ENCODE assay signal across 14 mouse cellular contexts in the genomic region with DNA sequence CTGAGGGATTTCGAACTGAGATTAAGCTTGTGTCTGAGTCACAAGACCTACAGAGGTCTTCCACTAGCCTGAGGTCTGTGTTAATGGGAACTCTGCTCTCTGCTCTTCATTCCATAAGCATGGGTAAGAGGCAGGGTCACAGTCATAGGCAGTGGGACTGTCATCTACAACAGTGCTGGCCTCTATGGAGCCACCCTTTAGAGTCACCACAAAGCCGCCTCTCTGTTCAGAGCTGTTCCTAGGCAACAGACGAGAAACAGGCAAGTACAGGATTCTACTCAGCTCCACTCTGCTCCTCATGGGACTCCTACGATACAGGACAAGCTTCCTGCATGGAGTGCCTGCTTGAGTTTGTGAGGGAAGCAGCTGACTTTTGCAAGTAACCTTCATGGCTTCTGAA.
DNase-seq lines count a peak whose midpoint lies in the region; ATAC-seq and TF ChIP-seq lines count a peak whose summit lies in the region.
"Had no signal": no experiment of that assay in that cellular context is flagged by ENCODE, and none has a peak within 500 bp of the region (broad histone marks: within the 10 kb centered on the region; RNA-seq: fewer than 3 reads in every experiment).

No protein-coding gene starts in this region.

- no peak overlapping the region for H3K4me2 ChIP-seq in forebrain, embryonic 13.5 days
- no peak overlapping the region for H3K4me2 ChIP-seq in forebrain, embryonic 12.5 days
- no peak overlapping the region for H3K4me2 ChIP-seq in midbrain, embryonic 11.5 days
- no peak overlapping the region for H3K4me2 ChIP-seq in hindbrain, embryonic 14.5 days (replicated peaks)
- H3K4me2 ChIP-seq in midbrain, postnatal 0 days (ENCODE audit: low read depth, low read length, poor library complexity, severe bottlenecking), result no peak overlapping the region

- TF ChIP-seq CTCF in midbrain, postnatal 0 days (IDR thresholded peaks at IDR 0.05), result no peak

- H3K4me1 ChIP-seq in forebrain, embryonic 13.5 days, result peaks cover 10% of the 10 kb centered on the region; the same call in 1 of the 2 replicates
- 0 out of 2 replicates have a peak, but pooled peaks cover 4% of the 10 kb centered on the region for H3K4me1 ChIP-seq in forebrain, embryonic 12.5 days
- no peaks in the 10 kb centered on the region for H3K4me1 ChIP-seq in midbrain, embryonic 11.5 days (ENCODE audit: control insufficient read depth, insufficient read depth, low read length)
- H3K4me1 ChIP-seq in midbrain, embryonic 10.5 days, result peaks cover 4% of the 10 kb centered on the region; the same call in 1 of the 2 replicates
- peaks cover 7% of the 10 kb centered on the region; the same call in 1 of the 2 replicates for H3K4me1 ChIP-seq in hindbrain, embryonic 14.5 days (replicated peaks; ENCODE audit: control insufficient read depth, insufficient read depth, low read length)
- H3K4me1 ChIP-seq in midbrain, postnatal 0 days (ENCODE audit: insufficient read depth, low read length), result no peaks in the 10 kb centered on the region

- no peak for DNase-seq in midbrain, embryonic 11.5 days (ENCODE audit: low spot score, missing footprints)
- no peak for DNase-seq in midbrain, embryonic 10.5 days (ENCODE audit: low spot score)
- no peak for DNase-seq in hindbrain, embryonic 14.5 days (ENCODE audit: low spot score)
- DNase-seq in midbrain, postnatal 0 days (ENCODE audit: low spot score), result peak; percentile 54
- DNase-seq in cerebellum, adult 8-10 months, result no peak
- DNase-seq: cerebellum, adult 2 months; kidney, postnatal 36 days; liver; lung, adult 18-20 months; thymus, adult 2 months had no signal

- WGBS in forebrain, embryonic 13.5 days, result 51% methylated on average over 4 of the region's 4 CpGs
- WGBS in forebrain, embryonic 12.5 days, result 65% methylated on average over 4 of the region's 4 CpGs
- 70% methylated on average over 4 of the region's 4 CpGs for WGBS in midbrain, embryonic 11.5 days
- WGBS in midbrain, embryonic 10.5 days, result 71% methylated on average over 4 of the region's 4 CpGs
- WGBS in hindbrain, embryonic 14.5 days, result 37% methylated on average over 4 of the region's 4 CpGs
- 40% methylated on average over 4 of the region's 4 CpGs for WGBS in midbrain, postnatal 0 days

- H3K27me3 ChIP-seq in forebrain, embryonic 13.5 days, result no peaks in the 10 kb centered on the region
- no peaks in the 10 kb centered on the region for H3K27me3 ChIP-seq in forebrain, embryonic 12.5 days
- H3K27me3 ChIP-seq in midbrain, embryonic 11.5 days (ENCODE audit: control insufficient read depth, insufficient read depth, low read length), result no peaks in the 10 kb centered on the region
- no peaks in the 10 kb centered on the region for H3K27me3 ChIP-seq in midbrain, embryonic 10.5 days (ENCODE audit: low read depth, poor library complexity, severe bottlenecking)
- H3K27me3 ChIP-seq in hindbrain, embryonic 14.5 days (ENCODE audit: control insufficient read depth, insufficient read depth, low read length), result no peaks in the 10 kb centered on the region
- H3K27me3 ChIP-seq in midbrain, postnatal 0 days (ENCODE audit: insufficient read depth, low read length), result no peaks in the 10 kb centered on the region

- 0 out of 2 replicates have a peak, but pooled peaks have one; percentile 36 for ATAC-seq in forebrain, embryonic 13.5 days
- ATAC-seq in forebrain, embryonic 12.5 days (ENCODE audit: low FRiP score), result no peak
- no peak for ATAC-seq in midbrain, embryonic 11.5 days (ENCODE audit: low FRiP score)
- ATAC-seq in hindbrain, embryonic 14.5 days (ENCODE audit: low FRiP score), result peak; percentile 70; the same call in 1 of the 2 replicates
- ATAC-seq in midbrain, postnatal 0 days (ENCODE audit: low FRiP score), result peak; percentile 77; the same call in 1 of the 2 replicates
- no peak for ATAC-seq in granulocyte monocyte progenitor cell, adult 5-6 weeks (replicated peaks; ENCODE audit: poor library complexity, severe bottlenecking)
- ATAC-seq: intestine, postnatal 0 days had no signal

- no peak overlapping the region for H3K9ac ChIP-seq in forebrain, embryonic 13.5 days
- no peak overlapping the region for H3K9ac ChIP-seq in forebrain, embryonic 12.5 days
- no peak overlapping the region for H3K9ac ChIP-seq in midbrain, embryonic 11.5 days (ENCODE audit: low read length)
- H3K9ac ChIP-seq in hindbrain, embryonic 14.5 days, result no peak overlapping the region
- no peak overlapping the region for H3K9ac ChIP-seq in midbrain, postnatal 0 days (replicated peaks; ENCODE audit: low read length, poor library complexity, severe bottlenecking)

- no peak overlapping the region for H3K27ac ChIP-seq in forebrain, embryonic 13.5 days
- H3K27ac ChIP-seq in forebrain, embryonic 12.5 days, result no peak overlapping the region
- 0 out of 2 replicates have a peak overlapping the region, but pooled peaks have one; percentile 8 for H3K27ac ChIP-seq in midbrain, embryonic 11.5 days (ENCODE audit: low read depth, low read length)
- H3K27ac ChIP-seq in midbrain, embryonic 10.5 days (replicated peaks), result no peak overlapping the region
- H3K27ac ChIP-seq in hindbrain, embryonic 14.5 days, result no peak overlapping the region
- no peak overlapping the region for H3K27ac ChIP-seq in midbrain, postnatal 0 days (ENCODE audit: low read depth, low read length)

- no peaks in the 10 kb centered on the region for H3K9me3 ChIP-seq in forebrain, embryonic 13.5 days (replicated peaks)
- no peaks in the 10 kb centered on the region for H3K9me3 ChIP-seq in forebrain, embryonic 12.5 days
- H3K9me3 ChIP-seq in midbrain, embryonic 11.5 days (ENCODE audit: control insufficient read depth, low read length), result no peaks in the 10 kb centered on the region
- H3K9me3 ChIP-seq in midbrain, embryonic 10.5 days (replicated peaks), result no peaks in the 10 kb centered on the region
- H3K9me3 ChIP-seq in hindbrain, embryonic 14.5 days (ENCODE audit: control insufficient read depth, low read length), result no peaks in the 10 kb centered on the region
- H3K9me3 ChIP-seq in midbrain, postnatal 0 days (ENCODE audit: low read length), result no peaks in the 10 kb centered on the region

- H3K36me3 ChIP-seq in forebrain, embryonic 13.5 days (ENCODE audit: poor library complexity, severe bottlenecking), result no peaks in the 10 kb centered on the region
- H3K36me3 ChIP-seq in forebrain, embryonic 12.5 days (replicated peaks), result no peaks in the 10 kb centered on the region
- no peaks in the 10 kb centered on the region for H3K36me3 ChIP-seq in midbrain, embryonic 11.5 days (ENCODE audit: control insufficient read depth, insufficient read depth, low read length)
- H3K36me3 ChIP-seq in midbrain, embryonic 10.5 days, result no peaks in the 10 kb centered on the region
- no peaks in the 10 kb centered on the region for H3K36me3 ChIP-seq in hindbrain, embryonic 14.5 days (replicated peaks; ENCODE audit: control insufficient read depth, insufficient read depth)
- no peaks in the 10 kb centered on the region for H3K36me3 ChIP-seq in midbrain, postnatal 0 days (ENCODE audit: insufficient read depth, low read length)

- no peak overlapping the region for H3K4me3 ChIP-seq in forebrain, embryonic 13.5 days
- no peak overlapping the region for H3K4me3 ChIP-seq in forebrain, embryonic 12.5 days (replicated peaks)
- H3K4me3 ChIP-seq in midbrain, embryonic 11.5 days (ENCODE audit: low read depth, low read length), result no peak overlapping the region
- H3K4me3 ChIP-seq in midbrain, embryonic 10.5 days, result no peak overlapping the region
- no peak overlapping the region for H3K4me3 ChIP-seq in hindbrain, embryonic 14.5 days (replicated peaks; ENCODE audit: low read length)
- H3K4me3 ChIP-seq in midbrain, postnatal 0 days (ENCODE audit: low read depth, low read length), result no peak overlapping the region

Comparison
In these comparisons a context has a peak if more than half of its experiments do, and no peak if none do; other contexts are left out.
1. ATAC-seq: peak in forebrain, embryonic 13.5 days (single experiment), hindbrain, embryonic 14.5 days (single experiment) and midbrain, postnatal 0 days (single experiment); none in forebrain, embryonic 12.5 days (single experiment), midbrain, embryonic 11.5 days (single experiment) and granulocyte monocyte progenitor cell, adult 5-6 weeks (single experiment).